Mouse (Mus musculus): ENCODE data around the gene Akap8l. TPM values are rescaled to one million over a fixed set of nuclear protein-coding genes. Genes with fewer than 3 reads are reported as not detected.

Akap8l gene
- polyA plus RNA-seq, 1 experiment from 2014 or later: 59.8 TPM

DNA sequence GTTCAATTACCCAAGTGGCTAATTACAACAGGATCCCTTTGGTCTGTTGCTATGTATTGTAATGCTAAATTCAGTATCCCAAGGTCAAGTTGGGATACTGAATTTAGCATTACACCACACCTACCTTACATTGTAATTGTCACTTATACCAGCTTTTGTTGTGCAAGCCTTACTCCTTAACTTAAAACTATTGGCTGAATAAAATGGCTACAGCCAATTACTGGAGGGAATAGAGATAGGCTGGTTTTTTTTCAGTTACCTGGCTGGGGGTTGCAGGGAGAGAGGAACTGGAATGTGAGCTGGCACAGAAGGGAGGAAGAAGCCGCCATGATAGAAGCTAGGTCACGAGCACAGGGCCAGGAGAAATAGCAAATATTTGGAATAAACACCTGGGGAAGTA is 54.5 kb downstream of the Akap8l start:
- Histone ChIP-seq H3K4me1 (ENCODE audit: control insufficient read depth, insufficient read depth, low read length) (no peaks in the 10 kb centered on the region), H3K36me3 (ENCODE audit: control insufficient read depth, insufficient read depth, low read length) (no peaks in the 10 kb centered on the region)

DNA sequence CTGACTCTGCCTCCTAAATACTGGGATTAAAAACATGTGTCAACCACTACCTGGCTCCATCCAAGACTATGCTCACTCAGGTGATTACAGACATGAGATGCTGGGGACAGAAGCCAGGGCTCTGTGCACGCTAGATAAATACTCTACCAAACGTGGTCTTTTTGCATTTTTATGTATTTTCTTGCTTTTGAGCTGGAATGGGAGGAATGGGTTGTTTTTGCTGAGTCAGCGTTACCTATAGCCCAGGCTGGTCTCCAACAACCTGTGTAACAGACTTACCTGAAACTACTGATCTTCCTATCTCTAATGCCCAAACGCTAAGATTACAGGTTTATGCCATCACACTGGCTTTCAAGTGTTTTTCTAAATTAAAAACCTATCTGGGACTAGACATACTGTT is 55.2 kb downstream of the Akap8l start:
- WGBS: 80% methylated on average over 4 of the region's 4 CpGs

More for the DNA sequence above, 54.5 kb downstream of the Akap8l start:
- H3K4me2 ChIP-seq (ENCODE audit: low read depth, low read length): no peak overlapping the region
- ATAC-seq (ENCODE audit: low read depth) (no peak), DNase-seq (ENCODE audit: low spot score) (no peak)
- no peak overlapping the region for H3K4me3 ChIP-seq (ENCODE audit: low read depth, low read length)
- no peak overlapping the region for H3K9ac ChIP-seq (ENCODE audit: low read depth, low read length)
- WGBS: 89% methylated on average over 2 of the region's 2 CpGs
- H3K9me3 ChIP-seq (ENCODE audit: control insufficient read depth, low read length): 0 out of 2 replicates have a peak, but pooled peaks cover 5% of the 10 kb centered on the region
- no peaks in the 10 kb centered on the region for H3K27me3 ChIP-seq (replicated peaks; ENCODE audit: control insufficient read depth, insufficient read depth, low read length)
- H3K27ac ChIP-seq (replicated peaks; ENCODE audit: low read depth, low read length): no peak overlapping the region

GRCm38 (mm10) chr17:32285138-32285670 is 65.2 kb downstream of the Akap8l start:
- Histone ChIP-seq H3K9me3 (ENCODE audit: control insufficient read depth, low read length) (no peaks in the 10 kb centered on the region), H3K4me3 (ENCODE audit: low read depth, low read length) (peak overlapping the region; percentile 74), H3K9ac (ENCODE audit: low read depth, low read length) (peak overlapping the region; percentile 99), H3K27ac (replicated peaks; ENCODE audit: low read depth, low read length) (peak overlapping the region; percentile 99), H3K4me2 (ENCODE audit: low read depth, low read length) (peak overlapping the region; percentile 61), H3K36me3 (ENCODE audit: control insufficient read depth, insufficient read depth, low read length) (no peaks in the 10 kb centered on the region), H3K27me3 (replicated peaks; ENCODE audit: control insufficient read depth, insufficient read depth, low read length) (no peaks in the 10 kb centered on the region), H3K4me1 (ENCODE audit: control insufficient read depth, insufficient read depth, low read length) (peaks cover 21% of the 10 kb centered on the region)
- ATAC-seq (ENCODE audit: low read depth) (no peak), DNase-seq (ENCODE audit: low spot score) (no peak)
- 36% methylated on average over 6 of the region's 6 CpGs for WGBS

More for the DNA sequence above, 55.2 kb downstream of the Akap8l start:
- Histone ChIP-seq H3K4me2 (ENCODE audit: low read depth, low read length) (no peak overlapping the region), H3K4me1 (ENCODE audit: control insufficient read depth, insufficient read depth, low read length) (no peaks in the 10 kb centered on the region), H3K27me3 (replicated peaks; ENCODE audit: control insufficient read depth, insufficient read depth, low read length) (no peaks in the 10 kb centered on the region), H3K9me3 (ENCODE audit: control insufficient read depth, low read length) (0 out of 2 replicates have a peak, but pooled peaks cover 5% of the 10 kb centered on the region), H3K4me3 (ENCODE audit: low read depth, low read length) (no peak overlapping the region), H3K27ac (replicated peaks; ENCODE audit: low read depth, low read length) (no peak overlapping the region), H3K36me3 (ENCODE audit: control insufficient read depth, insufficient read depth, low read length) (no peaks in the 10 kb centered on the region), H3K9ac (ENCODE audit: low read depth, low read length) (no peak overlapping the region)
- no peak for DNase-seq (ENCODE audit: low spot score)
- ATAC-seq (ENCODE audit: low read depth): no peak

DNA sequence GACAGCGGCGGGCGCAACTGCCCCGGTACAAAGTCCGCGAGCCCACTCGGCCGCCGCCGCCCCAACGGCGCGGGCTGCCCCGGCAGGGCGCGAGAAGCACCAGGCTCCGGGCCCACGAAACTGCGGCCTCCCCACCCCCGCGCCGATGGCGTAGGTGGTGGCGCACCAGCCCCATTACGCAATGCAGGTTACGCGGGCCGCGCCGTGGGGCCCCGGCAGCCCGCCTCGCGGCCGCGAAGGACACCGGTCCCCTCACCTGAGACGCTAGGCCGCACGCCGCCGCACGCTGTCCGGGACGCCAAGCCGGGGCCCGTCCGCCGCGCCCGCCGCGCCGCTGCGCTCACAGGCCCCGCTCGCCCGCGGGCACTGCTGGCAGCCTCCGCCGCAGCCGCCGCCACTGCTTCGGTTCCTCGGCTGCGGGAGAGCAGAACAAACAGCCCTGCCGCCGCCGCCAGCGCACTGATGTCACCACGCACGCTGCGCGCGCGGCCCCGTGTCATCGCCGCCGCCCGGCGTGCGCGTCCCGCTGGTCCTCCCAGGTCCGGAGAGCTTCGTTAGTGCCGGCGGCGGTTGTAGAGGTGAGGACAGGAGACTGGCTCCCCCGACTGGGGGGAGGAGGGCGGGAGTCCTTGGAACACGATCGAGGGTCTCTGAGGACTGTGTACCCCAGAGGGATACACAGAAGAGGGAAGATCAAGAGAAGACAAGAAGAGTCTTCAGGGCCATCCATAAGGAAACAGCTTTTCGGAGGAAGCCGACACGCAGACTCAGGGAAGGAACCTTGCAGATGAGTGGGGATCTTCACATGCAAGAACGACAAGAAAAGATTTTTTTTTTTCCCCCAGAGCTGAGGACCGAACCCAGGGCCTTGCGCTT is 65.9 kb downstream of the Akap8l start, which contains the start of gene Brd4:
Brd4 (minus strand) TSS at position 461 of the 876 bp plus-strand sequence.
- peak within 1 kb of the TSS; percentile 74 for H3K4me3 ChIP-seq (ENCODE audit: low read depth, low read length)
- H3K9me3 ChIP-seq (ENCODE audit: control insufficient read depth, low read length): no peaks in the 10 kb centered on the region
- WGBS: under 1% methylated on average over 46 of the region's 100 CpGs
- H3K27ac ChIP-seq (replicated peaks; ENCODE audit: low read depth, low read length): peak within 1 kb of the TSS; percentile 99
- ATAC-seq (ENCODE audit: low read depth) (peak; percentile 93), DNase-seq (ENCODE audit: low spot score) (peak; percentile 94)
- H3K4me1 ChIP-seq (ENCODE audit: control insufficient read depth, insufficient read depth, low read length): peaks cover 21% of the 10 kb centered on the region
- H3K4me2 ChIP-seq (ENCODE audit: low read depth, low read length): peak within 1 kb of the TSS; percentile 61
- H3K9ac ChIP-seq (ENCODE audit: low read depth, low read length): peak within 1 kb of the TSS; percentile 99
- H3K36me3 ChIP-seq (ENCODE audit: control insufficient read depth, insufficient read depth, low read length): no peaks in the 10 kb centered on the region
- no peaks in the 10 kb centered on the region for H3K27me3 ChIP-seq (replicated peaks; ENCODE audit: control insufficient read depth, insufficient read depth, low read length)

DNA sequence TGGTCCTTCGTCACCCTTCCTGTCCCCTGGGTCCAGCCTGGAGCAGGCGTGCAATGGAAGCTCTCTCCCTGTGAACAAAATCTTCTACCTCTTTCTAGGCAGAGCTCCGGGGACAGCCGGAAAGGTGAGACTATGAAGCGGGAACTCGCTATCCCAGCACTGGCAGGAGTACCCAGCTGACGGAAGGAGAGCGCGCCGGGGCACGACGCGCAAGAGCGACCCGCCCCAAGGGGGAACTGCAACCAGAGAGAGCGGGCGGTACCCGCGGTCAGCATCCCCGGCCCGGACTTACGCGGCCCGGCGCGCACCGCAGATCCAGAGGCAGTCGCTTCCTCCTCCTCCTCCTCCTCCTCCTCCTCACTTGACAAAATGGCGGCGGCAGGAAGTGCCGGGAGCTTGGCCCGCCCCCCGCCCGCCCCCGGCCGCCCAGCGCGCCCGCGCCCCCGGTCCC is 66.6 kb downstream of the Akap8l start:
- DNase-seq (ENCODE audit: low spot score) (peak; percentile 77), ATAC-seq (ENCODE audit: low read depth) (peak; percentile 73)
- H3K4me3 ChIP-seq (ENCODE audit: low read depth, low read length): peak overlapping the region; percentile 74
- H3K4me2 ChIP-seq (ENCODE audit: low read depth, low read length): peak overlapping the region; percentile 61
- H3K9ac ChIP-seq (ENCODE audit: low read depth, low read length): peak overlapping the region; percentile 99
- 0% methylated on average over 15 of the region's 41 CpGs for WGBS
- peak overlapping the region; percentile 99 for H3K27ac ChIP-seq (replicated peaks; ENCODE audit: low read depth, low read length)
- H3K27me3 ChIP-seq (replicated peaks; ENCODE audit: control insufficient read depth, insufficient read depth, low read length): no peaks in the 10 kb centered on the region
- H3K9me3 ChIP-seq (ENCODE audit: control insufficient read depth, low read length): no peaks in the 10 kb centered on the region
- H3K4me1 ChIP-seq (ENCODE audit: control insufficient read depth, insufficient read depth, low read length): peaks cover 21% of the 10 kb centered on the region
- no peaks in the 10 kb centered on the region for H3K36me3 ChIP-seq (ENCODE audit: control insufficient read depth, insufficient read depth, low read length)

- whole genome bisulfite sequencing: 9% methylated on average over 7 of the region's 7 CpGs
- Histone ChIP-seq H3K36me3 (ENCODE audit: control insufficient read depth, insufficient read depth, low read length) (no peaks in the 10 kb centered on the region), H3K27me3 (replicated peaks; ENCODE audit: control insufficient read depth, insufficient read depth, low read length) (no peaks in the 10 kb centered on the region), H3K4me2 (ENCODE audit: low read depth, low read length) (peak overlapping the region; percentile 61), H3K27ac (replicated peaks; ENCODE audit: low read depth, low read length) (peak overlapping the region; percentile 99), H3K4me1 (ENCODE audit: control insufficient read depth, insufficient read depth, low read length) (peaks cover 21% of the 10 kb centered on the region), H3K9me3 (ENCODE audit: control insufficient read depth, low read length) (no peaks in the 10 kb centered on the region), H3K9ac (ENCODE audit: low read depth, low read length) (peak overlapping the region; percentile 99), H3K4me3 (ENCODE audit: low read depth, low read length) (peak overlapping the region; percentile 74)
- DNase-seq (ENCODE audit: low spot score) (peak; percentile 24), ATAC-seq (ENCODE audit: low read depth) (no peak)
Observed at GRCm38 (mm10) chr17:32283341-32283740, 67.1 kb downstream of the Akap8l start.

- H3K9me3 ChIP-seq (ENCODE audit: control insufficient read depth, low read length): no peaks in the 10 kb centered on the region
- ATAC-seq (ENCODE audit: low read depth) (no peak), DNase-seq (ENCODE audit: low spot score) (no peak)
- H3K9ac ChIP-seq (ENCODE audit: low read depth, low read length): no peak overlapping the region
- 65% methylated on average over 4 of the region's 4 CpGs for WGBS
- no peaks in the 10 kb centered on the region for H3K27me3 ChIP-seq (replicated peaks; ENCODE audit: control insufficient read depth, insufficient read depth, low read length)
- peaks cover 21% of the 10 kb centered on the region for H3K4me1 ChIP-seq (ENCODE audit: control insufficient read depth, insufficient read depth, low read length)
- no peaks in the 10 kb centered on the region for H3K36me3 ChIP-seq (ENCODE audit: control insufficient read depth, insufficient read depth, low read length)
- peak overlapping the region; percentile 61; the same call in 1 of the 2 replicates for H3K4me2 ChIP-seq (ENCODE audit: low read depth, low read length)
- no peak overlapping the region for H3K4me3 ChIP-seq (ENCODE audit: low read depth, low read length)
- no peak overlapping the region for H3K27ac ChIP-seq (replicated peaks; ENCODE audit: low read depth, low read length)
Observed at GRCm38 (mm10) chr17:32281611-32282310, 68.6 kb downstream of the Akap8l start.

DNA sequence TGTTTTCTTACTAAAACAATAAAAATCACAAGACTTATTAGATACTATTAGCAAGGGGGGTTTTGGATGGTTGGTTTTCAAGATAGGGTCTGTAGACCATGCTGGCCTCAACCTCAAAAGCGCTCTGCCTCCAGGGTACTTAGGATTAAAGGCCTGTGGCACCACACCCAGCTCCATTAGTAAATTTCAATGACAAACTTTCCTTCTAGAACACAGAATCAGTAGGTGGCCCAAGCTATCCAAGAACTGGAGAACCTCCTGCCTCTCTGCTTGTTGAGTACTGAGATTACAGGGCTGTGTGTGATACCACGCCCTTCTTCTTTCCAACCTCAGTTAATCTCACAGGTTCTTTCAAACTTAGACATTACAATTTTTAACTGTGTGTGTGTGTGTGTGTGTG is 69.3 kb downstream of the Akap8l start:
- Histone ChIP-seq H3K27me3 (replicated peaks; ENCODE audit: control insufficient read depth, insufficient read depth, low read length) (no peaks in the 10 kb centered on the region), H3K4me3 (ENCODE audit: low read depth, low read length) (no peak overlapping the region), H3K9me3 (ENCODE audit: control insufficient read depth, low read length) (no peaks in the 10 kb centered on the region), H3K9ac (ENCODE audit: low read depth, low read length) (no peak overlapping the region), H3K4me2 (ENCODE audit: low read depth, low read length) (no peak overlapping the region), H3K36me3 (ENCODE audit: control insufficient read depth, insufficient read depth, low read length) (no peaks in the 10 kb centered on the region), H3K27ac (replicated peaks; ENCODE audit: low read depth, low read length) (no peak overlapping the region), H3K4me1 (ENCODE audit: control insufficient read depth, insufficient read depth, low read length) (peaks cover 21% of the 10 kb centered on the region)
- DNase-seq (ENCODE audit: low spot score) (no peak), ATAC-seq (ENCODE audit: low read depth) (no peak)
- whole genome bisulfite sequencing: 98% methylated on average over 2 of the region's 2 CpGs
